Mouse (Mus musculus): Measurements from ENCODE around the gene Dnah9.

GRCm38 (mm10) chr11:65905487-65905886 is 262.9 kb downstream of the Dnah9 start:
- TF ChIP-seq CTCF (IDR thresholded peaks at IDR 0.05; ENCODE audit: extremely low read depth, insufficient read depth, low read length) (peak; percentile 62), POLR2A (IDR thresholded peaks at IDR 0.05; ENCODE audit: extremely low read depth, insufficient read depth, low read length) (no peak)

Data from cortical plate, adult 2 months (tissue).